Comparison of ENCODE assay signal across 15 mouse cellular contexts in genomic region chr9:121357582-121358275, GRCm38 (mm10).
DNase-seq lines count a peak whose midpoint lies in the region; ATAC-seq and TF ChIP-seq lines count a peak whose summit lies in the region.
"Had no signal": no experiment of that assay in that cellular context is flagged by ENCODE, and none has a peak within 500 bp of the region (broad histone marks: within the 10 kb centered on the region; RNA-seq: fewer than 3 reads in every experiment).

No protein-coding gene starts in this region.

- ATAC-seq in hindbrain, embryonic 11.5 days (ENCODE audit: low FRiP score), result no peak
- ATAC-seq in heart, postnatal 0 days (ENCODE audit: insufficient read depth, low read depth), result no peak
- ATAC-seq in intestine, embryonic 15.5 days, result no peak
- ATAC-seq: forebrain, embryonic 16.5 days; lung, postnatal 0 days; midbrain, embryonic 16.5 days; Patski had no signal

- intact Hi-C loops in left cerebral cortex, adult 2 months (cut with DNase I), result no loop called here
- intact Hi-C loops in left cerebral cortex, postnatal 14 days (cut with DNase I), result no loop called here

- no peak for TF ChIP-seq POLR2A in cerebellum, adult 2 months (IDR thresholded peaks at IDR 0.05; ENCODE audit: borderline replicate concordance, insufficient read depth, low read length)

- no peak for DNase-seq in cerebellum, adult 2 months
- DNase-seq in cerebellum, postnatal 4 days (ENCODE audit: low spot score in 2 of 2), result no peak
- no peak for DNase-seq in hindbrain, embryonic 10.5 days (ENCODE audit: low spot score)
- no peak for DNase-seq in hindbrain, embryonic 11.5 days (ENCODE audit: low spot score)
- DNase-seq in left cerebral cortex, adult 2 months (ENCODE audit: extremely low spot score in 1 of 2, low spot score in 2 of 2), result no peak
- DNase-seq in left cerebral cortex, postnatal 14 days (ENCODE audit: low spot score in 2 of 2), result no peak
- no peak for DNase-seq in heart, postnatal 0 days (ENCODE audit: low spot score)
- DNase-seq: cerebellum, adult 8-10 months had no signal

- no peak overlapping the region for H3K4me2 ChIP-seq in hindbrain, embryonic 11.5 days (replicated peaks; ENCODE audit: low read depth, low read length)
- H3K4me2 ChIP-seq in heart, postnatal 0 days (ENCODE audit: low read depth, low read length), result no peak overlapping the region
- no peak overlapping the region for H3K4me2 ChIP-seq in intestine, embryonic 15.5 days (replicated peaks)

- TF ChIP-seq EP300 in heart, postnatal 0 days (IDR thresholded peaks at IDR 0.05; ENCODE audit: low read depth), result no peak

- H3K4me1 ChIP-seq in cerebellum, adult 2 months (ENCODE audit: control insufficient read depth, insufficient read depth, low read length), result peaks cover 69% of the 10 kb centered on the region
- peaks cover 58% of the 10 kb centered on the region for H3K4me1 ChIP-seq in hindbrain, embryonic 10.5 days (replicated peaks)
- H3K4me1 ChIP-seq in hindbrain, embryonic 11.5 days (replicated peaks; ENCODE audit: control insufficient read depth, insufficient read depth, low read length), result peaks cover 15% of the 10 kb centered on the region
- H3K4me1 ChIP-seq in heart, postnatal 0 days (ENCODE audit: control insufficient read depth, insufficient read depth), result peaks cover 79% of the 10 kb centered on the region
- peaks cover 46% of the 10 kb centered on the region for H3K4me1 ChIP-seq in intestine, embryonic 15.5 days (replicated peaks)

- H3K9ac ChIP-seq in hindbrain, embryonic 11.5 days (ENCODE audit: low read depth, low read length), result no peak overlapping the region
- no peak overlapping the region for H3K9ac ChIP-seq in heart, postnatal 0 days (replicated peaks; ENCODE audit: low read depth, low read length)
- no peak overlapping the region for H3K9ac ChIP-seq in intestine, embryonic 15.5 days
- H3K9ac ChIP-seq: liver, embryonic 14.5 days had no signal

- 77% methylated on average over 16 of the region's 16 CpGs for WGBS in cerebellum, adult 2 months
- WGBS in hindbrain, embryonic 10.5 days, result 89% methylated on average over 16 of the region's 16 CpGs
- WGBS in hindbrain, embryonic 11.5 days, result 89% methylated on average over 16 of the region's 16 CpGs
- WGBS in heart, postnatal 0 days, result 77% methylated on average over 16 of the region's 16 CpGs
- WGBS in intestine, embryonic 15.5 days, result 87% methylated on average over 16 of the region's 16 CpGs

- no peaks in the 10 kb centered on the region for H3K36me3 ChIP-seq in hindbrain, embryonic 10.5 days
- H3K36me3 ChIP-seq in hindbrain, embryonic 11.5 days (ENCODE audit: control insufficient read depth, insufficient read depth, low read length), result no peaks in the 10 kb centered on the region
- H3K36me3 ChIP-seq in heart, postnatal 0 days (replicated peaks; ENCODE audit: control insufficient read depth, insufficient read depth, low read length), result 0 out of 2 replicates have a peak, but pooled peaks cover 4% of the 10 kb centered on the region
- no peaks in the 10 kb centered on the region for H3K36me3 ChIP-seq in intestine, embryonic 15.5 days

- no peak overlapping the region for H3K4me3 ChIP-seq in cerebellum, adult 2 months (replicated peaks; ENCODE audit: insufficient read depth, low read depth, low read length)
- no peak overlapping the region for H3K4me3 ChIP-seq in hindbrain, embryonic 10.5 days
- H3K4me3 ChIP-seq in hindbrain, embryonic 11.5 days (ENCODE audit: low read depth, low read length), result no peak overlapping the region
- H3K4me3 ChIP-seq in left cerebral cortex, adult 2 months, result no peak overlapping the region
- H3K4me3 ChIP-seq in heart, postnatal 0 days (ENCODE audit: low read depth, low read length), result no peak overlapping the region
- H3K4me3 ChIP-seq in intestine, embryonic 15.5 days (replicated peaks), result no peak overlapping the region
- H3K4me3 ChIP-seq: megakaryocyte, embryonic 14.5 days had no signal

- no peak for TF ChIP-seq CTCF in cerebellum, adult 2 months (IDR thresholded peaks at IDR 0.05; ENCODE audit: borderline replicate concordance, insufficient read depth, low read depth, low read length)
- no peak for TF ChIP-seq CTCF in left cerebral cortex, adult 2 months (IDR thresholded peaks at IDR 0.05)
- no peak for TF ChIP-seq CTCF in heart, postnatal 0 days (IDR thresholded peaks at IDR 0.05; ENCODE audit: low read depth)

- H3K9me3 ChIP-seq in hindbrain, embryonic 10.5 days, result no peaks in the 10 kb centered on the region
- no peaks in the 10 kb centered on the region for H3K9me3 ChIP-seq in hindbrain, embryonic 11.5 days (ENCODE audit: control insufficient read depth, low read length)
- no peaks in the 10 kb centered on the region for H3K9me3 ChIP-seq in heart, postnatal 0 days (replicated peaks; ENCODE audit: control insufficient read depth, low read length)
- H3K9me3 ChIP-seq in intestine, embryonic 15.5 days, result no peaks in the 10 kb centered on the region
- H3K9me3 ChIP-seq: megakaryocyte, embryonic 14.5 days had no signal

- H3K27ac ChIP-seq in cerebellum, adult 2 months (ENCODE audit: insufficient read depth, low read length), result peak overlapping the region; percentile 53
- H3K27ac ChIP-seq in hindbrain, embryonic 10.5 days, result 0 out of 2 replicates have a peak overlapping the region, but pooled peaks have one; percentile 56
- H3K27ac ChIP-seq in hindbrain, embryonic 11.5 days (ENCODE audit: low read depth, low read length), result no peak overlapping the region
- H3K27ac ChIP-seq in left cerebral cortex, adult 2 months, result peak overlapping the region; percentile 69
- H3K27ac ChIP-seq in heart, postnatal 0 days (ENCODE audit: low read depth), result peak overlapping the region; percentile 85
- no peak overlapping the region for H3K27ac ChIP-seq in intestine, embryonic 15.5 days
- H3K27ac ChIP-seq: liver, embryonic 14.5 days had no signal

- no peaks in the 10 kb centered on the region for H3K27me3 ChIP-seq in cerebellum, adult 2 months (ENCODE audit: control insufficient read depth, insufficient read depth, low read length)
- H3K27me3 ChIP-seq in hindbrain, embryonic 10.5 days (ENCODE audit: insufficient read depth, poor library complexity, severe bottlenecking), result no peaks in the 10 kb centered on the region
- no peaks in the 10 kb centered on the region for H3K27me3 ChIP-seq in hindbrain, embryonic 11.5 days (ENCODE audit: control insufficient read depth, insufficient read depth, low read length)
- H3K27me3 ChIP-seq in heart, postnatal 0 days (ENCODE audit: control insufficient read depth, insufficient read depth, low read length), result no peaks in the 10 kb centered on the region
- no peaks in the 10 kb centered on the region for H3K27me3 ChIP-seq in intestine, embryonic 15.5 days (replicated peaks)
- H3K27me3 ChIP-seq: Patski had no signal

Comparison
In these comparisons a context has a peak if more than half of its experiments do, and no peak if none do; other contexts are left out.
1. H3K27ac ChIP-seq: peak in cerebellum, adult 2 months (single experiment), hindbrain, embryonic 10.5 days (single experiment), left cerebral cortex, adult 2 months (single experiment) and heart, postnatal 0 days (single experiment); none in hindbrain, embryonic 11.5 days (single experiment) and intestine, embryonic 15.5 days (single experiment).